Mouse (Mus musculus): ENCODE results near the gene Fam133b.
"Not testable (repeated sequence)": the region's sequence is repeated elsewhere in the genome, so short reads cannot be mapped to it uniquely, and the experiment has no call there.

Gene Fam133b

GRCm38 (mm10) chr5:3600298-3600697 is 56.7 kb downstream of the Fam133b start:
- no peak for DNase-seq (ENCODE audit: low spot score)

- DNase-seq (ENCODE audit: low spot score) = no peak
Measured at GRCm38 (mm10) chr5:3600790-3601189, 57.2 kb downstream of the Fam133b start.

DNA sequence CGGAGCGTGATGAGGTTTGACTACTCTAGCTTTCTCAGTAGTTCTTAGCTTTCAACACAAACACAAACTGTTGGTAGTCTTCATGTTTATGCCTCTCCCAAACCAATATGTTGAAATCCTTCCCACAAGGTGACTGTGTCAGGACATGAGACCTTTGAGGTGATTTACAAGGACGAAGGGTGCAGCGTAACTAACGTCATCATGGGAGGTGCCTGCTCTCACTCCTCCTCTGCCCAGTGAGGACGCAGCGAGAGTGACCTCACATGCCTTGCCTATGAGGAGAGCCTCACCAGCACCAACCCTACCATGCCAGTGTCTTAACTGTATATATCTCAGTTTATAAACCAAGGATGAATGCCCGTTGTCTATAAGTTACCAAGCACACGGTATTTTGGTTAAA is 63.5 kb downstream of the Fam133b start:
- DNase-seq (ENCODE audit: low spot score) = no peak

DNA sequence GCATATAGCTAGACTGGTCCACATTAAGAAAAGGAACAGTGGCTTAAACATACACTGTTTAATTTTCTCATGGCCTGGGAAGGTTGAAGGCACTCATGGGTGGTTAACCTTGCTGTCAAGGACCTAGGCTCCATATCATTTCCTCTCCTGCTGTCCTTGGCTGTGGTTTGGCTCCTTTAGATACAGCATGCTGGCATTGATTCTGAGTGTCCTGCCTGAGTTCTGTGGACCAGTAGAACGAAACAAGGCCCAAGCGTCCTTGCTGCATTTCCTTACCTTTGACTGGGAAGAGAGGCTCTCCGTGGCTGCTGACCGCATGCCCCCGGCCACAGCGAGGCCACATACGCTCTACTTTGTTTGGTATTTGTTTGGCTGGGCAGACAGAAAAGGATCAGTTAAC is 65.6 kb downstream of the Fam133b start:
- DNase-seq (ENCODE audit: low spot score) = no peak

GRCm38 (mm10) chr5:3611835-3612234 is 68.2 kb downstream of the Fam133b start:
- DNase-seq (ENCODE audit: low spot score) = not testable (repeated sequence)

All from ovary, postnatal 14 days (tissue).